Mouse (Mus musculus) large intestine, adult 2 months (tissue): ENCODE data around the gene Ifna9. TPM values are rescaled to one million over a fixed set of nuclear protein-coding genes. Genes with fewer than 3 reads are reported as not detected.
"Not testable (repeated sequence)": the region's sequence is repeated elsewhere in the genome, so short reads cannot be mapped to it uniquely, and the experiment has no call there.

Source experiments
- DNase-seq: peaks from one replicate; pipeline ENCODE4 v3.0.0-alpha.2; 2012; ENCODE audit warnings: low read depth, low spot score
- WGBS: fragments of 180-500 bp; shearing (Covaris S2); methylation state at CpG from one replicate; pipeline ENCODE4 v1.1.7; 2018; 5-methylcytosine and 5-hydroxymethylcytosine counted together
- polyA plus RNA-seq: library from polyadenylated mRNA; depleted of rRNA; stranded (reverse); fragments of >200 nt; gene quantifications from 2 replicates; pipeline ENCODE4 v1.2.3, GENCODE M21; 2012; rRNA removed

Ifna9 gene
- polyA plus RNA-seq = not detected in 2 replicates

DNA sequence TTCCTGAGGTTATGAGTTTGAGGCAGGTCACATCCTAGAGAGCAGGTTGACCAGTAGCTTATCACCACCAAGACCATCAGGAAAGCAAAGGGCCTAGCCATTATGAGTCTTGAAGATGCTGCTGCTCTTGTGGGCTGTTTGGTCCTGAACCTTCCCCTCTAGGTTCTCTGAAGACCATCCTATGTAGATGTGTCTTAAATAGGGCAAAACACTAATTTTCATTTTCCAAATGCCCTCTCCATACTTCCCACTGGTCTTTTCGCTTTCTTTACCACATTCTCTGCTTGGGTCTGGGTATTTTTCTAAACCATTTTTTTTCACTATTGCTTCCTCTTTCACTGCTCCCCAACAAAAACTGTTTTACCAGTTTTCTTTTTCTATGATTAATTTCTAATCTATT, at the start of gene Ifna9:
Gene Ifna9, minus strand, starts transcription at position 101 of the 400 bp plus-strand sequence.
- WGBS = 71% methylated on average over 1 of the region's 1 CpGs
- DNase-seq = no peak

GRCm38 (mm10) chr4:88641077-88641831, 49.1 kb upstream of the Ifna9 start:
- WGBS = 9% methylated on average over 11 of the region's 11 CpGs
- DNase-seq = peak; percentile 100

DNA sequence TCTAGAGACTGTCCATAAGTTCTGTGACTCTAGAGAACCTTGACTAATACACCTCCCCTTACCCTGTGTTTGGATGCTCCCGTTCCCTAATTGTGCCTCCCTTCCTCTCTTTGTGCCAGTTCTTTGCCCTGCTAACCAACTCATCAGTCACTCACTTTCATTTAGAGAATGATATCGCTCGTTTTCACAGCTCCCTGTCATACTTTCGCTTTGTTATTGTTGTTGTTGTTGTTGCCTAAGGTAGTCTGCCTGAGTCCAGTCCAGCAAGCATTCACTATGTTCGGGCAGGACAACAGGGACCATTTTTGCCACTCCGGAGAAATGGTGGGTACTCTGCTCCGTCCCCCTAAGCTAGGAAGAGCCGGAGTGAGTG, 48.5 kb upstream of the Ifna9 start:
- 28% methylated on average over 8 of the region's 8 CpGs for WGBS
- no peak for DNase-seq

GRCm38 (mm10) chr4:88634311-88634710, 42.1 kb upstream of the Ifna9 start, which contains the start of gene C87499:
Gene C87499, minus strand, starts transcription at chr4:88634411.
- no peak for DNase-seq
- 89% methylated on average over 4 of the region's 4 CpGs for WGBS

DNA sequence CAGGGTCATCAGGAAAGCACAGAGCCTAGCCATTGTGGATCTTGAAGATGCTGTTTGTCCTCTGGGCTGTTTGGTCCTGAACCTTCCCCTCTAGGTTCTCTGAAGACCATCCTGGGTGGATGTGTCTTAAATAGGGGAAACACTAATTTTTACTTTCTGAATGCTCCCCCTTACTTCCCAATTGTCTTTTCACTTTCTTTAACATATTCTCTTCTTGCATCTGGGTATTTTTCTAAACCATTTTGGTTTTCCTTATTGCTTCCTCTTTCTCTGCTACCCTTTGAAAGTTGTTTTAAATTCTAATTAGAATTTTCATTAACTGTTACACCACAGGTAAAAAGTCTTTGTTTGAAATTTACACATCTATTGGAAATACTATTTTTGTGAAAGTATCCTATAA, 11.1 kb upstream of the Ifna9 start, which contains the start of gene Ifna12:
Gene Ifna12, minus strand, starts transcription at position 101 of the 400 bp plus-strand sequence.
- DNase-seq = no peak

DNA sequence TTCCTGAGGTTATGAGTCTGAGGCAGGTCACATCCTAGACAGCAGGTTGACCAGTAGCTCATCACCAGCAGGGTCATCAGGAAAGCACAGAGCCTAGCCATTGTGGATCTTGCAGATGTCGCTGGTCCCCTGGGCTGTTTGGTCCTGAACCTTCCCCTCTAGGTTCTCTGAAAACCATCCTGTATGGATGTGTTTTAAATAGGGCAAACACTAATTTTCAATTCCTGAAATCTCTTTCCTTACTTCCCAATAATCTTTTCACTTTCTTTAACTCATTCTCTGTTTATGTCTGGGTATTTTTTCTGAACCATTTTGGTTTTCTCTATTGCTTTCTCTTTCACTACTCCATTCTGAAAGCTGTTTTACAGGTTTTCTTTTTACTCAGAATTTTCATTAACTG, 20.5 kb downstream of the Ifna9 start, which contains the start of gene Ifna14:
Gene Ifna14, minus strand, starts transcription at position 101 of the 400 bp plus-strand sequence.
- 71% methylated on average over 1 of the region's 1 CpGs for WGBS
- no peak for DNase-seq

- DNase-seq = no peak
- WGBS = 96% methylated on average over 1 of the region's 1 CpGs
Measured at GRCm38 (mm10) chr4:88561791-88562190, 30.4 kb downstream of the Ifna9 start.

DNA sequence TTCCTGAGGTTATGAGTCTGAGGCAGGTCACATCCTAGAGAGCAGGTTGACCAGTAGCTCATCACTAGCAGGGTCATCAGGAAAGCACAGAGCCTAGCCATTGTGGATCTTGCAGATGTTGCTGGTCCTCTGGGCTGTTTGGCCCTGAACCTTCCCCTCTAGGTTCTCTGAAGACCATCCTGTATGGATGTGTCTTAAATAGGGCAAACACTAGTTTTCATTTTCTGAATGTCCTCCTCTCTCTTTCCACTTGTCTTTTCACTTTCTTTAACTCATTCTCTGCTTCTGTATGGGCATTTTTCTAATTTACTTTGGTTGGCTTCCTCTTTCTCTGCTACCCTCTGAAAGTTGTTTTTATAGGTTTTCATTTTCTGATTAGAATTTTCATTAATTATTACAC, 34.0 kb downstream of the Ifna9 start, which contains the start of gene Ifna15:
Gene Ifna15, minus strand, starts transcription at position 101 of the 400 bp plus-strand sequence.
- not testable (repeated sequence) for DNase-seq

DNA sequence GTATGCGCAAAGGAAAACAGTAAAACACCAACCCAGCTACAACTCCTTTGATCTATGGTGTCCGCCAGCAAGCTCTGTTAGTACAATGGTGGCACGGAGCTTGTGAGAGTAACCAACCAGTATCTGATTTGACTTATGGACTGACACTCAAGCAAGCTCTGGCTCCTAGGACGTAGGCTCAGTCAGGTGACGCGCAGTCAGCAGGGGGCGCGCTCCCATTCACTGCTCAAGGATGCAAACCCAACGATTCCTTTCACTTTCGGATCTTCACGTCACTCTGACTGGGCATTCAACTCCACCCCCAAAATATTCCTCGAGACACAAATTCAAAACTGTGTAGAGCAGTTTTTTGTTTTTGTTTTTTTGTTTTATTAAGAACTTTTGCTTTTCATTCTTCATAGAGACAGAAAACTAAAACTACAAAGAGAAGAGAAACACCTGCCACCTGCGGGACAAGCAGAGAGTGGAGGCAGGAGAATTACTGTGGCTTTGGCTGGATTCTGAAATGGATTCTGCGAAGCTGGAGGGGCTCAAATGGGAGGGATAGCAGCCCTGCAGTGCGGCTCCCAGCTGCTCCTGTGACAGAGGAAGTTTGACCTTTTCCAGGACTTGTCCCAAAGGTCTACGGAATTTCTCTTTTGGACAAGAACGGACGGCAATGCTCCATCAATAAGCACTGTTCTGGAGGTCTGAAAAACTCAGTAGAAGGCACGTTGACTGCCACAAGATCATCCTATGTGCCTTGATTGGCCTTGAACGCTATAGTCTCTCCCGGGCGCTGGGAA, 41.8 kb downstream of the Ifna9 start:
- WGBS = 19% methylated on average over 22 of the region's 22 CpGs
- peak; percentile 79 for DNase-seq

DNA sequence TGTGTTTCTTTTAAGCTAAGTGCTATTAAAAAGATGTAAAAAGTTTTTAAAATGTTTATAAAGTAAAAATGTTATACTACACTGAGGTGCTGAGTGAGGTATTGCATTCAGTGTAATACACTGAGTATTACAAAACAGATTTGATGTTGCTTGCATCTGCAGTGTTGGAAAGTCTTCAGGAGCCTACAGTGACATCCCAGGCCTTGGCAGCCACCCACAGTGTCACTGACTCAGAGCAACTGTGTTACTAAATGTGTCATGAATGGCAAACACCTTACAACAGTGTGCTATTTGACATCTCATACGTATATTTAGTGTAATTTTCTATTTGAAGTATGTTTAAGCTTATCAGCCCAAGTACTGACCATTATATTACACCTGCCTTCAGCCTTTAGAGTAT, 44.2 kb downstream of the Ifna9 start:
- WGBS = 48% methylated on average over 1 of the region's 1 CpGs
- no peak for DNase-seq

GRCm38 (mm10) chr4:88543649-88544234, 48.4 kb downstream of the Ifna9 start:
- peak; percentile 37 for DNase-seq
- WGBS = 46% methylated on average over 2 of the region's 2 CpGs

Other genes with a start within 250 kb of the Ifna9 start
- 1.0 and 1.3 TPM in 2 replicates for gene Hacd4, start 153.5 kb downstream of the Ifna9 start, polyA plus RNA-seq
- gene Ifnb1, start 69.6 kb downstream of the Ifna9 start, polyA plus RNA-seq = not detected in 2 replicates
- gene Ifna15, start 34.1 kb downstream of the Ifna9 start, polyA plus RNA-seq = not detected in 2 replicates
- gene Ifna14, start 20.6 kb downstream of the Ifna9 start, polyA plus RNA-seq = not detected in 2 replicates
- not detected in 2 replicates for gene Ifna12, start 11.0 kb upstream of the Ifna9 start, polyA plus RNA-seq
- gene C87499, start 42.0 kb upstream of the Ifna9 start, polyA plus RNA-seq = not detected in 2 replicates
- not detected in 2 replicates for gene Ifna13, start 52.1 kb upstream of the Ifna9 start, polyA plus RNA-seq
- gene Ifna16, start 84.5 kb upstream of the Ifna9 start, polyA plus RNA-seq = not detected in 2 replicates
- gene Ifna2, start 91.5 kb upstream of the Ifna9 start, polyA plus RNA-seq = not detected in 2 replicates
- gene Ifnab, start 99.0 kb upstream of the Ifna9 start, polyA plus RNA-seq = not detected in 2 replicates
- gene Gm26566, start 129.4 kb upstream of the Ifna9 start, polyA plus RNA-seq = 0.15 and 0.21 TPM in 2 replicates
- gene Klhl9, start 130.1 kb upstream of the Ifna9 start, polyA plus RNA-seq = 7.2 and 12.3 TPM in 2 replicates
- gene Gm13271, start 162.5 kb upstream of the Ifna9 start, polyA plus RNA-seq = not detected in 2 replicates
- not detected in 2 replicates for gene Gm13283, start 167.7 kb upstream of the Ifna9 start, polyA plus RNA-seq
- gene Gm13290, start 181.4 kb upstream of the Ifna9 start, polyA plus RNA-seq = not detected in 2 replicates
- gene Gm13289, start 184.5 kb upstream of the Ifna9 start, polyA plus RNA-seq = not detected in 2 replicates
- not detected in 2 replicates for gene Gm13272, start 187.5 kb upstream of the Ifna9 start, polyA plus RNA-seq
- not detected in 2 replicates for gene Ifnz, start 189.7 kb upstream of the Ifna9 start, polyA plus RNA-seq
- gene Gm13276, start 193.3 kb upstream of the Ifna9 start, polyA plus RNA-seq = not detected in 2 replicates
- not detected in 2 replicates for gene Gm13277, start 196.2 kb upstream of the Ifna9 start, polyA plus RNA-seq
- not detected in 2 replicates for gene Gm13278, start 199.2 kb upstream of the Ifna9 start, polyA plus RNA-seq
- not detected in 2 replicates for gene Gm13275, start 202.1 kb upstream of the Ifna9 start, polyA plus RNA-seq
- gene Gm13279, start 205.0 kb upstream of the Ifna9 start, polyA plus RNA-seq = not detected in 2 replicates
- not detected in 2 replicates for gene Gm13285, start 207.3 kb upstream of the Ifna9 start, polyA plus RNA-seq
- not detected in 2 replicates for gene Gm13287, start 210.9 kb upstream of the Ifna9 start, polyA plus RNA-seq
- not detected in 2 replicates for gene Gm13288, start 213.1 kb upstream of the Ifna9 start, polyA plus RNA-seq
- gene Ifna7, start 223.8 kb upstream of the Ifna9 start, polyA plus RNA-seq = not detected in 2 replicates
- gene Ifna11, start 227.6 kb upstream of the Ifna9 start, polyA plus RNA-seq = not detected in 2 replicates
- not detected in 2 replicates for gene Ifna6, start 235.0 kb upstream of the Ifna9 start, polyA plus RNA-seq
- gene Ifna5, start 243.1 kb upstream of the Ifna9 start, polyA plus RNA-seq = not detected in 2 replicates
- gene Ifna4, start 249.5 kb upstream of the Ifna9 start, polyA plus RNA-seq = not detected in 2 replicates